Mouse (Mus musculus) forebrain, embryonic 14.5 days (tissue): Measurements from ENCODE around the gene Ltbp1. TPM values are rescaled to one million over a fixed set of nuclear protein-coding genes. Genes with fewer than 3 reads are reported as not detected.

Source experiments
- ATAC-seq: fragments of 200-750 bp; cut with Nextera tagmentation; 2 replicates; pipeline ENCODE4 v1.8.0; 2017; ENCODE audit warnings: mild to moderate bottlenecking, moderate library complexity
- DNase-seq: peaks from one replicate; pipeline ENCODE4 v3.0.0-alpha.2; 2015; ENCODE audit warnings: low spot score
- H3K27ac ChIP-seq: fragments of 300-500 bp; sonication (generic); 2 replicates; pipeline ENCODE4 v1.5.1; 2014; ENCODE audit warnings: low read depth, mild to moderate bottlenecking, control low read depth, low read length, moderate library complexity
- H3K27me3 ChIP-seq: fragments of 300-500 bp; sonication (generic); replicated peaks from 2 replicates; pipeline ENCODE4 v1.6.1; 2014; ENCODE audit warnings: low read length, control low read depth, mixed read lengths; ENCODE audit not compliant: control insufficient read depth, insufficient read depth
- H3K36me3 ChIP-seq: fragments of 300-500 bp; sonication (generic); 2 replicates; pipeline ENCODE4 v1.6.1; 2014; ENCODE audit warnings: low read length, control low read depth; ENCODE audit not compliant: control insufficient read depth, insufficient read depth
- H3K4me1 ChIP-seq: fragments of 300-500 bp; sonication (generic); 2 replicates; pipeline ENCODE4 v1.6.1; 2014; ENCODE audit warnings: antibody characterized with exemption, low read length, control low read depth; ENCODE audit not compliant: control insufficient read depth, insufficient read depth
- H3K4me2 ChIP-seq: fragments of 300-500 bp; sonication (generic); 2 replicates; pipeline ENCODE4 v1.6.1; 2014; ENCODE audit warnings: mild to moderate bottlenecking, control low read depth, low read length
- H3K4me3 ChIP-seq: fragments of 300-500 bp; sonication (generic); 2 replicates; pipeline ENCODE4 v1.5.1; 2014; ENCODE audit warnings: low read depth, low read length, control low read depth
- H3K9ac ChIP-seq: fragments of 300-500 bp; sonication (generic); 2 replicates; pipeline ENCODE4 v1.6.1; 2014; ENCODE audit warnings: mild to moderate bottlenecking, low read length, control low read depth, moderate library complexity
- H3K9me3 ChIP-seq: fragments of 300-500 bp; sonication (generic); replicated peaks from 2 replicates; pipeline ENCODE4 v1.6.1; 2016; ENCODE audit warnings: low read length, control low read depth, mixed read lengths; ENCODE audit not compliant: control insufficient read depth
- WGBS: fragments of 180-500 bp; shearing (Covaris S2); extraction: QIAGEN DNeasy Blood & Tissue Kit; methylation state at CpG from one replicate; pipeline ENCODE4 v1.1.7; 2014; 5-methylcytosine and 5-hydroxymethylcytosine counted together
- polyA plus RNA-seq: library from polyadenylated mRNA; unstranded; fragments of >200 nt; fragmentation: Nextera tagmentation; extraction: Ambion mirVana; gene quantifications from 2 replicates; pipeline ENCODE4 v1.2.1, GENCODE M21; 2014

Ltbp1 gene
- polyA plus RNA-seq, 1 experiment from 2014 or later = 4.5 TPM

DNA sequence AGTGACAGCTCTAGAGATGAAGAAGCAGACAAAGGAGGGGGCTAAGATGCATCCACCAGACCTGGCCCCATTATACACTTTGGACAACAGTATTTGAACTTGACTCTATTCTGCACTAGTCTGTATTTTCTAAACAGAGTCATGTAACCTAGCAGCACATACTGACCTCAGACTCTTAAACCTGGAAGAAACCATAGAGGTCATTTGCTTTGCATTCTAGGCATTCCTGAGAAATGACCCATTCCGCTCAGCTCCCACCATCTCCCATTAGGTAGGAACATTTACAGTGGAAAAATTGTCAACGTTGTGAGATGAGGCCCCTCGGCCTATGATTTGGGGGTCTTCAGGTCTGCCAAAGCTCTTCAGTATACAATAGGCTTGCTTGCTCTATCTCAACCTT lies 238.8 kb downstream of the Ltbp1 start:
- Histone ChIP-seq H3K4me3 (no peak overlapping the region), H3K36me3 (no peaks in the 10 kb centered on the region), H3K9ac (no peak overlapping the region), H3K27ac (no peak overlapping the region), H3K4me1 (no peaks in the 10 kb centered on the region), H3K27me3 (no peaks in the 10 kb centered on the region), H3K4me2 (no peak overlapping the region), H3K9me3 (no peaks in the 10 kb centered on the region)
- ATAC-seq = no peak
- DNase-seq = no peak
- 95% methylated on average over 3 of the region's 3 CpGs for WGBS

DNA sequence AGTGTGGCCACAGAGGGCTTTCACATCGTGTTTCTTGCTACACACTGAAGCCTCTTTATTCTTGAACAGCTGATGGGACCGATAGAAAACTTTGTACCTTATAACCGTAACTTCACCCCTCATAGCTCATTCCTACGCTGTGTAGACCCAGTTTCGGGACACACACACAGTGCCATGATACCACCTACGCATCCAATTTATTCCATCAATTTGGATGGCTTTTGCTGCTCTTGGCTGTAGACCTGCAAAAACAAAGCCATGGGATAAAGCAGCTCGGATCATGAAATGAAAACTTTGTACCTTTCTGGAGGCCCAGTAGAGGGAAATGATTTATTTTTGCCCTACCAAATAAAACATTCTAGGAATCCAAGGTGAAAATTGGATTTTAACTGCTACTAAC lies 239.7 kb downstream of the Ltbp1 start:
- H3K4me2 ChIP-seq = no peak overlapping the region
- no peak overlapping the region for H3K9ac ChIP-seq
- no peaks in the 10 kb centered on the region for H3K9me3 ChIP-seq
- H3K27ac ChIP-seq = no peak overlapping the region
- H3K4me3 ChIP-seq = no peak overlapping the region
- ATAC-seq (no peak), DNase-seq (no peak)
- no peaks in the 10 kb centered on the region for H3K4me1 ChIP-seq
- 91% methylated on average over 7 of the region's 7 CpGs for WGBS
- H3K27me3 ChIP-seq = no peaks in the 10 kb centered on the region
- no peaks in the 10 kb centered on the region for H3K36me3 ChIP-seq

DNA sequence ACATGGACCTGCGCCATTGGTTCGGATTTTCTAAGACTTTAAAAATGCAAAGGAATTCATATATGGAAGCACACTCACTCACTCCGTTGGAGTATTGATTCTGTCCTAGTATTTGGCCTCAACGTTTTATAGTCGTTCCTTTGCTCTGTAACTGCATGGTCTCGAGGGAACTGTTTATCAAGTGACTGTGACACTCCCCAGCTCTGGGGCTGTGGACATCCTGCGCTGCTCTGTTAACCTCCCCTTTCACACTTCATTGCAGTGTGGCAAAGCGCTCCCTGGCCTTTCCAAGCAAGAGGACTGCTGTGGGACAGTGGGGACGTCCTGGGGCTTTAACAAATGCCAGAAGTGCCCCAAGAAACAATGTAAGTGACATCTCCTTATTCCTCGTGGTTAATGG lies 243.3 kb downstream of the Ltbp1 start:
- Histone ChIP-seq H3K9me3 (no peaks in the 10 kb centered on the region), H3K27me3 (no peaks in the 10 kb centered on the region), H3K27ac (no peak overlapping the region), H3K4me3 (no peak overlapping the region), H3K9ac (no peak overlapping the region), H3K36me3 (no peaks in the 10 kb centered on the region), H3K4me1 (no peaks in the 10 kb centered on the region), H3K4me2 (no peak overlapping the region)
- DNase-seq (no peak), ATAC-seq (no peak)
- 81% methylated on average over 10 of the region's 10 CpGs for WGBS

DNA sequence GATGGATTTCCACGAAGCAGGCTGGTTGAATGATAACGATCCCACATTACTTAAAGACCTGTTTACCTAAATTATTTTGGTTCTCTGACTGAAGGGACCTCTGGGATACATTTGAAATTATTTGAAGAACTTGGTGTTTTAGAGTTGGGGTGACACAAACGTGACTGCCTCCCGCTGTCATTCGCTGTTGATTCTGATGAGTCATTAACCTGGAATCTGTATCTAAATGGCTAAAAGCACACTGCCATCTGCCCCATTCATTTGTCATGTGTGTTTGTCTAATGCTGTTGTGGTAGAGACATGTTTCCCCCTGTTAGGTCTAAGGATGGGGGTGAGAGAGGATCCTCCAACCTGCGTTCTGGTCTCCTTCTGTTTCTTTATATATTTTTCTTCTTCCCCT lies 245.2 kb downstream of the Ltbp1 start:
- 85% methylated on average over 6 of the region's 6 CpGs for WGBS
- Histone ChIP-seq H3K27ac (no peak overlapping the region), H3K9ac (no peak overlapping the region), H3K4me3 (no peak overlapping the region), H3K27me3 (no peaks in the 10 kb centered on the region), H3K9me3 (no peaks in the 10 kb centered on the region), H3K36me3 (no peaks in the 10 kb centered on the region), H3K4me1 (no peaks in the 10 kb centered on the region), H3K4me2 (no peak overlapping the region)
- ATAC-seq (no peak), DNase-seq (no peak)

- Histone ChIP-seq H3K27ac (no peak overlapping the region), H3K4me1 (no peaks in the 10 kb centered on the region), H3K9me3 (no peaks in the 10 kb centered on the region), H3K9ac (no peak overlapping the region), H3K4me2 (no peak overlapping the region), H3K4me3 (no peak overlapping the region), H3K27me3 (no peaks in the 10 kb centered on the region), H3K36me3 (no peaks in the 10 kb centered on the region)
- ATAC-seq (no peak), DNase-seq (no peak)
- WGBS = 86% methylated on average over 6 of the region's 6 CpGs
Measured at GRCm38 (mm10) chr17:75251094-75251493, 245.7 kb downstream of the Ltbp1 start.

DNA sequence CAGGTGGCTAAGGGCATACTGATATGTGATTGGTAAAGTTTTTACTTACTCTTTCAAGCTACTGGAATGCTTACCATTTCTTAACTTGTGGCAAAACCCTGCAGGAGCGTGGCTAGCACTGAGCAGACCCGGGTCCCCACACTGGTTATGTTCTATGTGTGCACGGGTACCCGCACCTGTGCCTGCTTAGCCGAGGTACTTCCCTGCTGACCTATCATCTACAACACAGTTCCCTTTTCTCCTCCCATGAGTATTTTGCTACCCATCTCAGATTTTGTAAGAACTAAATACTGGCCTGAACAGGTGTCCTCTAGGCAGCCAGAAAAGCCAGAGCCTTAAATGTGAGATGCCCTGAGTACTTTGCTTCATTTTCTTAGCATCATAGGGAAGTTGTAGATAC lies 247.2 kb downstream of the Ltbp1 start:
- 94% methylated on average over 5 of the region's 5 CpGs for WGBS
- no peak for DNase-seq
- Histone ChIP-seq H3K27me3 (no peaks in the 10 kb centered on the region), H3K27ac (no peak overlapping the region), H3K4me3 (no peak overlapping the region), H3K9ac (no peak overlapping the region), H3K9me3 (no peaks in the 10 kb centered on the region), H3K36me3 (no peaks in the 10 kb centered on the region), H3K4me2 (no peak overlapping the region), H3K4me1 (no peaks in the 10 kb centered on the region)
- no peak for ATAC-seq

DNA sequence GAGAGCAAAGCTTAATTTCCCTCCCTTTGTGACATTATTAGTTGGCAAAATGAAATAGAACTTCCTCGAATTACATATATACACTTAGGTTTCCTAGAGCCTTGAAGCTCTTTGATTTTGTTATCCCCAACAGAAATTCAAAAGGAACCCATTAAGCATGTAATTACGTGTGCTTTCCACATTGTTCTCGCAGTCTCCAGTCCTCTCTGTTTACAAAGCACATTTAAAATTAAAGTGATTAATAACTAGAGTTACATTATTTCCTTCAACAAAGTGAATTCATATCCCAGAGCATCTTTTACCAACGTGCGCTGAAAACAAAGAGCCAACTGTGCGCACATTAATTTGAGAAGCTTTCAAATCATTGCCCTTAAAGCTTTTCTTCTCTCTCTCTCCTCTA lies 249.5 kb downstream of the Ltbp1 start:
- no peaks in the 10 kb centered on the region for H3K27me3 ChIP-seq
- H3K27ac ChIP-seq = no peak overlapping the region
- 50% methylated on average over 6 of the region's 6 CpGs for WGBS
- ATAC-seq (no peak), DNase-seq (no peak)
- no peak overlapping the region for H3K9ac ChIP-seq
- H3K4me3 ChIP-seq = no peak overlapping the region
- no peaks in the 10 kb centered on the region for H3K4me1 ChIP-seq
- H3K36me3 ChIP-seq = no peaks in the 10 kb centered on the region
- no peak overlapping the region for H3K4me2 ChIP-seq
- no peaks in the 10 kb centered on the region for H3K9me3 ChIP-seq

DNA sequence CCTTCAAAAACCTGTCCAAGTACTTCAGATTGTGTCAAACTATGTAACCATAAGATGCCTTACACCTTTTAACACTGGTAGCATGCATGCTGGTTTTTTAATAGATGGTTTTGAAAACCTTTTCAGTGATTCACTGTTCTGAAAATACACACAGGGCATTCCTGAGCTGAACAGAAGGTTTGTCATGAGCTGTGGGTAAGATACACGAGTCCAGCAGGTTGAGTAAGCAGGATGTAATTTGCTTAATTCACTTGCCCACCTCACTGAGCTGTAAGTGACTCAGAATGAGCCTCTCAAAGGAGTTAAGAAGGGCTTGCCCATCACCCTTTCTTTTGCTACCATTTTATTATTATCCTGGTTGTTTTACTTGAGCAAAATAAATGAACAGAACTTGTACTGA lies 250.6 kb downstream of the Ltbp1 start:
- Histone ChIP-seq H3K4me3 (no peak overlapping the region), H3K4me2 (no peak overlapping the region), H3K9me3 (no peaks in the 10 kb centered on the region), H3K27ac (no peak overlapping the region), H3K9ac (no peak overlapping the region), H3K4me1 (no peaks in the 10 kb centered on the region), H3K36me3 (no peaks in the 10 kb centered on the region), H3K27me3 (no peaks in the 10 kb centered on the region)
- 42% methylated on average over 1 of the region's 1 CpGs for WGBS
- no peak for DNase-seq
- no peak for ATAC-seq

DNA sequence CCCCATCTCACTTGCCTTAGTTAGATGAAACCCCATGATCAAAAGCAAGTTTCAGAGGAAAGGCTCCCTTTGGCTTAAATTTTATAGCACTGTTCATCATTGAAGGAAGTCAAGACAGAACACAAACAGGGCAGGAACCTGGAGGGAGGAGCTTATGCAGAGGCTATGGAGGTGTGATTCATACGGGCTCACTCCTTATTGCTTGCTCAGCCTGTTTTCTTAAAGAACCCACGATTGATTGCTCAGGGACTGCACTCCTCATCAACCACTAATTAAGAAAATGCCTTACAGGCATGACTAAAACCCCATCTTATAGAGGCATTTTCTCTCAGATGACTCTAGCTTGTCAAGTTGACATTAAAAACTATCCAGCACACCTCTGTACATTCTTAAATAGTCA lies 253.1 kb downstream of the Ltbp1 start:
- H3K27me3 ChIP-seq = no peaks in the 10 kb centered on the region
- H3K9ac ChIP-seq = no peak overlapping the region
- no peaks in the 10 kb centered on the region for H3K36me3 ChIP-seq
- no peak overlapping the region for H3K4me2 ChIP-seq
- no peaks in the 10 kb centered on the region for H3K9me3 ChIP-seq
- ATAC-seq (no peak), DNase-seq (no peak)
- H3K27ac ChIP-seq = no peak overlapping the region
- 76% methylated on average over 2 of the region's 2 CpGs for WGBS
- no peaks in the 10 kb centered on the region for H3K4me1 ChIP-seq
- H3K4me3 ChIP-seq = no peak overlapping the region
